Mouse (Mus musculus) megakaryocyte, embryonic 14.5 days (primary cell): ENCODE results near the gene Pan2.

Source experiments
- FLI1 ChIP-seq: IDR thresholded peaks from 2 replicates; pipeline ENCODE4 v1.6.1; 2012; ENCODE audit warnings: low read length, inconsistent platforms, mixed read lengths
- GATA1 ChIP-seq: IDR thresholded peaks from 3 replicates; pipeline ENCODE4 v1.6.1; 2012; ENCODE audit warnings: mixed read lengths, low read length, inconsistent platforms, borderline replicate concordance

- no peak for TF ChIP-seq GATA1
- no peak for TF ChIP-seq FLI1
These were observed 35.3 kb downstream of the Pan2 start for GRCm38 (mm10) chr10:128338415-128338814.
